Mouse (Mus musculus) cerebellum, adult 2 months (tissue): ENCODE data around the gene Gpr182.

Experiments
- CTCF ChIP-seq: fragments of 200-500 bp; IDR thresholded peaks from 2 replicates; pipeline ENCODE4 v1.5.1; 2011; ENCODE audit warnings: low read depth, mild to moderate bottlenecking, control low read depth, low read length, moderate library complexity, borderline replicate concordance; ENCODE audit not compliant: insufficient read depth
- POLR2A ChIP-seq: fragments of 200-500 bp; IDR thresholded peaks from 2 replicates; pipeline ENCODE4 v1.6.1; 2011; ENCODE audit warnings: low read length, control low read depth, borderline replicate concordance; ENCODE audit not compliant: insufficient read depth

DNA sequence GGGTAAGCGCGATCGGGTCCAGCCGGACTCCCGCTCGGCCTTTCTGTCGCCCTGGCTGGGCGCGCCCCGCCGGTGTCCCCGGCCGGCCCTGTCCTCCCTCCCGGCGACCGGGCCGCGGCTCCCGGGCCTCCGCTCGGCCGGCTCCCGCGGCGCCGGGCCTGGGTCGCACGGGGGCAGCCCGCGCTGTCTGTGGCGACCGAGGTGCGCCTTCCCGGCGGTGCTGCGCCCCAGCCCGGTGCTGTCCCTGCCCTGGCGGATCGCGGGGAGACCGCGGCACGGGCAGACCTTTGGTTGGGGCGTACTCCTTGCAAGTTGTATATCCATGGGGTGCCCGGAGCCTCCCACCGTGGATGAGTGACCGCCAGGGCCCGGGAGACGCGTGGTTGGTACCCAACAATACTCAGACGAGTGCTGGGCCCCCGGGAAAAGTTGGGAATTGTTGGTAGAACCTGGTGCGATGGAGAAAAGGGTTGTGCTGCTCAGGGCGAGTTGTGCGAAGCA lies 11.8 kb downstream of the Gpr182 start:
- TF ChIP-seq CTCF (no peak), POLR2A (no peak)
